Mouse (Mus musculus) cerebellum, adult 2 months (tissue): ENCODE measurements around the gene Becn1.

Experiments used
- CTCF ChIP-seq: fragments of 200-500 bp; IDR thresholded peaks from 2 replicates; pipeline ENCODE4 v1.5.1; 2011; ENCODE audit warnings: low read depth, mild to moderate bottlenecking, control low read depth, low read length, moderate library complexity, borderline replicate concordance; ENCODE audit not compliant: insufficient read depth
- POLR2A ChIP-seq: fragments of 200-500 bp; IDR thresholded peaks from 2 replicates; pipeline ENCODE4 v1.6.1; 2011; ENCODE audit warnings: low read length, control low read depth, borderline replicate concordance; ENCODE audit not compliant: insufficient read depth

DNA sequence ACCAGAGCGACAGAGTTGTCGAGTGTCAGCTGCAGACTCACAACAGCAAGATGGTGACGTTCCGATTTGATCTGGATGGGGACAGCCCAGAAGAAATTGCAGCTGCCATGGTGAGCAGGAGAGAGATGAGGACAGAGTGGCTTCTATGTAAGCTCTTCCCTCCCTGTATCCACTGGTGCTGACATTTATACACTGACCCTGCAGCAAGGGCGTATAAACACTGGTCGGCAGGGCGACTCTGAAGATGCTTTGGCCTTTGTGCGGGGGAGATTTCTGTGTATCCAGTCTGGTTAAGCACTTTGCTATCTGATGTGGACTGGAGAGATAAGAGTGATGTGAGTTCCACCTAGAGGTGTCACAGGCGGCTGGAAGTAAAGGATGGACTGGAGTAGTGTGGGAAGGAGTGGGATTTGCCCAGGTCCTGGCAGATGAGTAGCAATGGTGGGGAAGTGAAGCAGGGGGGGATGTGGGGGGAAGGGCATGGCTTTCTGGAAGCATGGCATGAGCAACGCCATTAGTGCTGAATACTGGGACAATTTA, 32.4 kb downstream of the Becn1 start:
- TF ChIP-seq CTCF (no peak), POLR2A (no peak)
